40 mouse cellular contexts compared by ENCODE assay signal in the genomic region with DNA sequence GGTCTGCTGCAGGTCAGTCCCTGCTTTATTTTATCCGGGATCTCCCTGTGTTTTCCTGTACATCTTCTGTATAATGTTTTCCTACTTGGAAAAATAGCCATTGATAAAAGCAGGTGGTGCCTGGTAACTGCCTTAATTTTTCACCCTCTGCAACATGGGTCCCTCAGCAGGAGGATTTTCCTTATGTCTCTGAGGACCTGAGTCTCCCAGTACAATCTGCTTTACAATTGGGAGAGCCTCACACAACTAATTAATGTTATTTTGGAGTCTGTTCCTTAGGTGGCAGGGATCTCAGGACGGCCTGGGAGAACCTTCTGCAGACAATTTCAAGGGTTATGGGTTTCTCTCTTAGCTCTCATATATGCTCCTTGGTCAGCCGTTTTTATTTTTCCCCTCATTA. TPM values are rescaled to one million over a fixed set of nuclear protein-coding genes. Genes with fewer than 3 reads are reported as not detected.
"Had no signal": no experiment of that assay in that cellular context is flagged by ENCODE, and none has a peak within 500 bp of the region (broad histone marks: within the 10 kb centered on the region; RNA-seq: fewer than 3 reads in every experiment).

A gene (minus strand): TSS at position 101 of the 400 bp plus-strand sequence.

- H3K27ac ChIP-seq: embryonic facial prominence, embryonic 10.5 days; embryonic facial prominence, embryonic 12.5 days; embryonic facial prominence, embryonic 13.5 days; embryonic facial prominence, embryonic 15.5 days; forebrain, embryonic 12.5 days; forebrain, embryonic 13.5 days; forebrain, embryonic 15.5 days; gastrocnemius, adult 2 months; heart, adult 2 months had no signal

- H3K4me3 ChIP-seq: embryonic facial prominence, embryonic 15.5 days; erythroblast, embryonic 14.5 days; gastrocnemius, adult 2 months; heart, adult 2 months had no signal

- DNase-seq: cerebellum, adult 2 months; cerebellum, adult 8-10 months; cerebellum, adult 9-10 months; cerebellum, adult 9-11 months; cerebellum, postnatal 10 days; cerebellum, postnatal 14 days; cerebellum, postnatal 25 days; cerebellum, postnatal 36 days; embryo, embryonic 11 days; forebrain, postnatal 0 days; gastrocnemius, adult 2 months; gastrocnemius, postnatal 10 days; gastrocnemius, postnatal 14 days; gastrocnemius, postnatal 25 days; gastrocnemius, postnatal 36 days; heart, adult 18-20 months; heart, adult 2 months had no signal

- H3K36me3 ChIP-seq: embryonic facial prominence, embryonic 10.5 days; embryonic facial prominence, embryonic 12.5 days; embryonic facial prominence, embryonic 13.5 days; embryonic facial prominence, embryonic 15.5 days; forebrain, embryonic 10.5 days; forebrain, embryonic 12.5 days; forebrain, embryonic 15.5 days had no signal

- H3K9me3 ChIP-seq: embryonic facial prominence, embryonic 15.5 days; forebrain, embryonic 13.5 days; forebrain, embryonic 15.5 days had no signal

- ATAC-seq: forebrain, embryonic 13.5 days; forebrain, embryonic 14.5 days; forebrain, embryonic 15.5 days; forebrain, embryonic 16.5 days; forebrain, postnatal 0 days had no signal

- H3K9ac ChIP-seq: embryonic facial prominence, embryonic 12.5 days; embryonic facial prominence, embryonic 13.5 days; embryonic facial prominence, embryonic 15.5 days had no signal

- H3K4me1 ChIP-seq: embryonic facial prominence, embryonic 12.5 days; embryonic facial prominence, embryonic 13.5 days had no signal

RNA-seq across cellular contexts. Expression of the gene that starts here (rescaled TPM):
- total RNA-seq: common myeloid progenitor, adult 5-6 weeks; gastrocnemius, adult 18-20 months; gastrocnemius, adult 2 months; gastrocnemius, adult 8-10 months; gastrocnemius, postnatal 10 days; gastrocnemius, postnatal 14 days; gastrocnemius, postnatal 25 days; gastrocnemius, postnatal 36 days; gastrocnemius, postnatal 4 days; granulocyte monocyte progenitor cell, adult 5-6 weeks; heart, adult 18-20 months; heart, adult 2 months; heart, adult 8-10 months had no signal
- polyA plus RNA-seq: cerebellum, adult 2 months; cortical plate, adult 2 months; embryonic facial prominence, embryonic 10.5 days; embryonic facial prominence, embryonic 11.5 days; embryonic facial prominence, embryonic 12.5 days; embryonic facial prominence, embryonic 13.5 days; embryonic facial prominence, embryonic 14.5 days; embryonic facial prominence, embryonic 15.5 days; erythroblast, embryonic 14.5 days; forebrain, embryonic 10.5 days; forebrain, embryonic 11.5 days; forebrain, embryonic 12.5 days; forebrain, embryonic 13.5 days; forebrain, embryonic 14.5 days; forebrain, embryonic 15.5 days; forebrain, embryonic 16.5 days; forebrain, postnatal 0 days; frontal cortex, adult 2 months; gonadal fat pad, adult 2 months; heart, adult 2 months had no signal
